Comparison of ENCODE assay signal across 24 mouse cellular contexts in the genomic region with DNA sequence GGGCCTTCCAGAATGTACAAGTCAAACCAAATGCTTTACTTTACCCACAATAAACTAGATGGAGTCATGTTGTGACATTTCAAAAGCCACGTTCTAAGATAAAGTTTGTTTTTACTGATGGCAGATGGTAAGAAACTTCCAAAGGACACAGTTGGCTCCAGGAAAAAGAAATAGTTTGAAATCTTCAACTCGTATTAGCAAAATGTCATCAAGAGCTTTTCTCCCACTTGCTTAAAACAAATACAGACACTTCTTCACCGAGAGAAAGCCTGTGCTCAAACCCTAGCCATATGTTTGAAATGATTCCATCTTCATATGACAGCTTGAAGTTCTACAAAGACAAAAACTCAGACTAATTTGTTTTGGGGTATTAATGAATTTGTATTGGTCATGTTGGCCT.
DNase-seq lines count a peak whose midpoint lies in the region; ATAC-seq and TF ChIP-seq lines count a peak whose summit lies in the region.
"Had no signal": no experiment of that assay in that cellular context is flagged by ENCODE, and none has a peak within 500 bp of the region (broad histone marks: within the 10 kb centered on the region; RNA-seq: fewer than 3 reads in every experiment).

No protein-coding gene starts in this region.

- H3K4me1 ChIP-seq in forebrain, postnatal 0 days (ENCODE audit: insufficient read depth) = no peaks in the 10 kb centered on the region
- H3K4me1 ChIP-seq in forebrain, embryonic 16.5 days (replicated peaks; ENCODE audit: control insufficient read depth, insufficient read depth, low read length) = no peaks in the 10 kb centered on the region
- H3K4me1 ChIP-seq: forebrain, embryonic 10.5 days; forebrain, embryonic 13.5 days; heart, embryonic 12.5 days; heart, embryonic 15.5 days; hindbrain, embryonic 10.5 days; hindbrain, embryonic 13.5 days had no signal

- H3K9ac ChIP-seq in forebrain, postnatal 0 days = no peak overlapping the region
- H3K9ac ChIP-seq in forebrain, embryonic 16.5 days (replicated peaks; ENCODE audit: low read depth, low read length) = no peak overlapping the region
- H3K9ac ChIP-seq: forebrain, embryonic 13.5 days; heart, embryonic 12.5 days; heart, embryonic 15.5 days; hindbrain, embryonic 13.5 days had no signal

- no peak for DNase-seq in forebrain, postnatal 0 days
- DNase-seq in layer of hippocampus, adult 9-10 months (ENCODE audit: low spot score) = peak; percentile 18
- DNase-seq in layer of hippocampus, postnatal 10 days (ENCODE audit: low spot score in 2 of 2) = no peak
- peak; percentile 39 for DNase-seq in brain, adult 2 months (ENCODE audit: low read depth, low spot score)
- DNase-seq in embryo, embryonic 11 days = no peak
- DNase-seq: adrenal gland, adult 8-10 months; adrenal gland, postnatal 25 days; cerebellum, adult 11 months; cerebellum, adult 2 months; cerebellum, postnatal 10 days; cerebellum, postnatal 36 days; gastrocnemius, postnatal 25 days; heart, adult 18-20 months; heart, postnatal 10 days; heart, postnatal 36 days had no signal

- TF ChIP-seq CTCF in forebrain, postnatal 0 days (IDR thresholded peaks at IDR 0.05; ENCODE audit: low read depth) = no peak

- H3K4me3 ChIP-seq in forebrain, postnatal 0 days (ENCODE audit: low read depth, low read length) = no peak overlapping the region
- H3K4me3 ChIP-seq in forebrain, embryonic 16.5 days (replicated peaks; ENCODE audit: low read length) = no peak overlapping the region
- H3K4me3 ChIP-seq: forebrain, embryonic 10.5 days; forebrain, embryonic 13.5 days; heart, embryonic 12.5 days; heart, embryonic 15.5 days; hindbrain, embryonic 10.5 days; hindbrain, embryonic 13.5 days had no signal

- no peak overlapping the region for H3K4me2 ChIP-seq in forebrain, postnatal 0 days (ENCODE audit: low read depth)
- H3K4me2 ChIP-seq in forebrain, embryonic 16.5 days (ENCODE audit: low read length) = no peak overlapping the region
- H3K4me2 ChIP-seq: forebrain, embryonic 13.5 days; heart, embryonic 12.5 days; heart, embryonic 15.5 days; hindbrain, embryonic 13.5 days had no signal

- H3K27me3 ChIP-seq in forebrain, postnatal 0 days (ENCODE audit: insufficient read depth, low read length) = no peaks in the 10 kb centered on the region
- no peaks in the 10 kb centered on the region for H3K27me3 ChIP-seq in forebrain, embryonic 16.5 days (replicated peaks; ENCODE audit: control insufficient read depth, insufficient read depth, low read length)
- H3K27me3 ChIP-seq: heart, embryonic 12.5 days; heart, embryonic 15.5 days; hindbrain, embryonic 13.5 days had no signal

- 64% methylated on average over 3 of the region's 3 CpGs for WGBS in forebrain, postnatal 0 days
- WGBS in forebrain, embryonic 16.5 days = 60% methylated on average over 3 of the region's 3 CpGs

- H3K27ac ChIP-seq in forebrain, postnatal 0 days (ENCODE audit: low read depth, low read length) = no peak overlapping the region
- H3K27ac ChIP-seq in forebrain, embryonic 16.5 days (ENCODE audit: low read length) = no peak overlapping the region
- H3K27ac ChIP-seq: forebrain, embryonic 10.5 days; forebrain, embryonic 13.5 days; heart, embryonic 15.5 days; hindbrain, embryonic 10.5 days; hindbrain, embryonic 13.5 days had no signal

- no peaks in the 10 kb centered on the region for H3K36me3 ChIP-seq in forebrain, postnatal 0 days (ENCODE audit: insufficient read depth)
- no peaks in the 10 kb centered on the region for H3K36me3 ChIP-seq in forebrain, embryonic 16.5 days (ENCODE audit: control insufficient read depth, insufficient read depth)
- H3K36me3 ChIP-seq: forebrain, embryonic 10.5 days; heart, embryonic 12.5 days; heart, embryonic 15.5 days; hindbrain, embryonic 10.5 days; hindbrain, embryonic 13.5 days had no signal

- no peaks in the 10 kb centered on the region for H3K9me3 ChIP-seq in forebrain, postnatal 0 days (ENCODE audit: low read length)
- H3K9me3 ChIP-seq in forebrain, embryonic 16.5 days (ENCODE audit: control insufficient read depth, low read length) = no peaks in the 10 kb centered on the region
- H3K9me3 ChIP-seq: forebrain, embryonic 10.5 days; forebrain, embryonic 13.5 days; heart, embryonic 12.5 days; heart, embryonic 15.5 days; hindbrain, embryonic 10.5 days; hindbrain, embryonic 13.5 days had no signal

- peak; percentile 45; the same call in 1 of the 2 replicates for ATAC-seq in forebrain, postnatal 0 days
- no peak for ATAC-seq in forebrain, embryonic 16.5 days
- ATAC-seq: activated CD4-positive, CD25-positive, alpha-beta regulatory T cell, adult 4 months; forebrain, embryonic 13.5 days; hindbrain, embryonic 16.5 days had no signal

Comparison
In these comparisons a context has a peak if more than half of its experiments do, and no peak if none do; other contexts are left out.
1. DNase-seq: peak in layer of hippocampus, adult 9-10 months (single experiment) and brain, adult 2 months (single experiment); none in forebrain, postnatal 0 days (single experiment), layer of hippocampus, postnatal 10 days (0 of 2) and embryo, embryonic 11 days (single experiment).